Mouse (Mus musculus): ENCODE measurements around the gene Bid. TPM values are rescaled to one million over a fixed set of nuclear protein-coding genes. Genes with fewer than 3 reads are reported as not detected.

The Bid gene
- polyA plus RNA-seq (2012; rRNA removed): 12.7 and 13.1 TPM in 2 replicates

DNA sequence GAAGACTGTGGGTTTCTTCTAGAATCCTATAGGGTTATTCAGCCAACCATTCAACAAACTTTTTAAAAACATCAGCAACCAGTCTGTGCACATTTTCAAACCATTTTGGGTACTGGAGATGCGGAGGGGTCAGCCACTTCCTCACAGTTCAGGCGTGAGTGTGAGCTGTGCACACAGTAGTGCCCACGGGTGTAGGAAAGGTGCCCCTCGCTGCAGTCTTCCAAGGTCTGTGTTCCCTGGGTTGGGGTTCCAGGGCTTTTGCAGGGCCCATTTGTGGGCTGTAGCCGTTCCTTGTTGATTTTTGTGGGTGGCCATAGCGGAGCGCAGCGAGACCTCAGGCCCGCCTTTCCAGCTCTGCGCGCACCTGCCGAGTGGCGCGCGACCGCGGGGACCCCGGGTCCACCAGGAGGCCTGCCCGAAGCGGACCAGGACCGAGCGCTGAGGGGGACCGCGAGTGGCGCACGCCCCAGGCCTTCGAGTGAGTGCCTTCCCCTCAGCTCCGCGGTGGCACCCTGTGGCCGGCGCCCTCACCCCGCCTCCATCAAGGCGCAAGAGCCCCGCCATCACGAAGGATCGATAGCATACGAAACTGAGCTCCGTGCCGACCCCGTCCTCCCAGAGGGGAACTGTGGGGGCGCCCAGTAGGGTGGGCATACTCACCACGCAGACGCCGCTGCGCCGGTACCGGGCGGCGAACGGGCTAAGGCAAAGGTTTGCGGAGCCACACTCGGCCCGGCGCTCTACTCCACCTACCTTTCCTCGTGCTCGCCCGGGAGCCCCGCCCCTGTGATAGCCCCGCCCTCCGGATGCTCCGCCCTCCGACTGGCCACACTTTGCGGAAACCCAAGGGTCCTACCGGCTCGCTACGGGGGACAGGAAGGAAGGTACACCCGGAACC, at the start of gene Bid:
Bid (minus strand) TSS at position 780 of the 898 bp plus-strand sequence.
- H3K27ac ChIP-seq (ENCODE audit: insufficient read depth, low read length): no peak within 1 kb of the TSS
- TF ChIP-seq POLR2A (IDR thresholded peaks at IDR 0.05; ENCODE audit: extremely low read depth, insufficient read depth, low read length) (peak; percentile 13; the same call in 1 of the 2 replicates), CTCF (IDR thresholded peaks at IDR 0.05; ENCODE audit: extremely low read depth, insufficient read depth, low read length) (no peak)
- H3K4me3 ChIP-seq (ENCODE audit: insufficient read depth, low read length): peak within 1 kb of the TSS; percentile 62
- peaks cover 2% of the 10 kb centered on the region; the same call in 1 of the 2 replicates for H3K4me1 ChIP-seq (ENCODE audit: control insufficient read depth, insufficient read depth, low read length)

- H3K4me3 ChIP-seq (ENCODE audit: insufficient read depth, low read length): no peak overlapping the region
- 0 out of 2 replicates have a peak, but pooled peaks cover 4% of the 10 kb centered on the region for H3K4me1 ChIP-seq (ENCODE audit: control insufficient read depth, insufficient read depth, low read length)
- TF ChIP-seq CTCF (IDR thresholded peaks at IDR 0.05; ENCODE audit: extremely low read depth, insufficient read depth, low read length): no peak
- no peak overlapping the region for H3K27ac ChIP-seq (ENCODE audit: insufficient read depth, low read length)
These were observed 49.2 kb upstream of the Bid start for GRCm38 (mm10) chr6:120965814-120966213.

DNA sequence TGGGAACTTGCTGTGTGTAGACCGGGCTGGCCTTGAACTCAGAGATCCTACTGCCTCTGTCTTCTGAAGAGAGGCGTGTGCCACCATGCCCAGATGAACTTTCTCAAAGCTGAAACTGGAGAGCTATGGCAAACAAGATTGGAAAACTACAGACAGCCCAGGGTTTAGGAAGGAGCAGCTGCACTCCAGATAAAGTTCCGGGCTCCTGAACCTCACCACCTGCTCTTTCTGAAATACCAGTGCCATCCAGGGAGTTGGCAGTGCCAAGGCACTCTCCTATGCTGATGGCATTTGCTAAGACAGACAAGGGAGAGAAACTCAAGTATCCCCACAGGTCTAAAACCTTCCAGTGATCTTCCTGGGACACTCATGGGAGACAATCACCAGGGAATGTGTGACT, 47.5 kb upstream of the Bid start:
- Histone ChIP-seq H3K4me3 (ENCODE audit: insufficient read depth, low read length) (no peak overlapping the region), H3K4me1 (ENCODE audit: control insufficient read depth, insufficient read depth, low read length) (peaks cover 8% of the 10 kb centered on the region), H3K27ac (ENCODE audit: insufficient read depth, low read length) (no peak overlapping the region)
- TF ChIP-seq CTCF (IDR thresholded peaks at IDR 0.05; ENCODE audit: extremely low read depth, insufficient read depth, low read length): no peak
- TF ChIP-seq POLR2A (IDR thresholded peaks at IDR 0.05; ENCODE audit: extremely low read depth, insufficient read depth, low read length): no peak

GRCm38 (mm10) chr6:120960338-120961030, 43.8 kb upstream of the Bid start:
- peak overlapping the region; percentile 28; the same call in 1 of the 2 replicates for H3K27ac ChIP-seq (ENCODE audit: insufficient read depth, low read length)
- no peak for TF ChIP-seq CTCF (IDR thresholded peaks at IDR 0.05; ENCODE audit: extremely low read depth, insufficient read depth, low read length)
- no peak for TF ChIP-seq POLR2A (IDR thresholded peaks at IDR 0.05; ENCODE audit: extremely low read depth, insufficient read depth, low read length)

GRCm38 (mm10) chr6:120957331-120957730, 40.7 kb upstream of the Bid start:
- Histone ChIP-seq H3K4me3 (ENCODE audit: insufficient read depth, low read length) (no peak overlapping the region), H3K27ac (ENCODE audit: insufficient read depth, low read length) (no peak overlapping the region), H3K4me1 (ENCODE audit: control insufficient read depth, insufficient read depth, low read length) (peaks cover 11% of the 10 kb centered on the region)
- no peak for TF ChIP-seq CTCF (IDR thresholded peaks at IDR 0.05; ENCODE audit: extremely low read depth, insufficient read depth, low read length)

More at GRCm38 (mm10) chr6:120960338-120961030, 43.8 kb upstream of the Bid start:
- H3K4me3 ChIP-seq (ENCODE audit: insufficient read depth, low read length): no peak overlapping the region
- peaks cover 8% of the 10 kb centered on the region for H3K4me1 ChIP-seq (ENCODE audit: control insufficient read depth, insufficient read depth, low read length)

DNA sequence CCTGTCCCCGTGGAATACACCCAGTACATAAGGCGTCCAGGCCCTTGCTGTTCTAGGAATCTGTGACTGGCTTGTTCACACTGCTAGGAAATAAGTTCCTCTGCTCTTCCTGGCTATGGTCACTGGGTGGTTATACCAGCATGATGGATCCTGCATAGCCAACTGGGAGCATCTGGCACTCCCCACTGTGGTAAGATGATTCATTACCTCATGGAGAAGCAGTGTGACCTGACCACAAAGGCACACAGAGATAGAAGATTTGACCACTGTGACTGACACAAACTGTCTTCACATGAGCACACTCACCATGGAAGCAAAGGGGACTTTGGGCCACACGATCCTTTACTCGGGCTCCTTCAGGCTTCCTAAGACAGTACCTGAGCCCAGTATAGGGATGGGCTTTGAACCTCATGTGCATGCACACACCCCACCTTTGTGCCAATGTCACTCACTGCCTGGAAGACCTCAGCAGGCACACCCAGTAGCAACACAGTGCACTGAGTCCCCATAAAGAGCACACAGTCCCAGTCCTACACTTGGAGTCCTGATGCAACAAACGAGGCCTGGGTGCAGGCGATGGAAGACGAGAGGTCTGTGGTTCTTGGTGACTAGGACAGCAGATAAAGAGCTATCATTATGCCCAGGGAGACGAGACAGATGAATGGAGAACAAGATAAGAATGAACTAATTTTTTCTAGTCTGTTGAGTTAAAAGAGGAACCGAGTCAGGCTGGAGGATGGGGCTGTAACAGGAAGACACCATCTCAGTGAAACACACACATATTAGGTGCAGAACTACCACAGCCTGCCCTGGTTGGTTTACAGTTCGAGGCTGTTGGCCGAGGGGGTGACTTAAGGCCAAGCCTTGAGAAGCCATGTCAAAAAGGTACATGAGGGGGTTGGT, 39.9 kb upstream of the Bid start:
- TF ChIP-seq CTCF (IDR thresholded peaks at IDR 0.05; ENCODE audit: extremely low read depth, insufficient read depth, low read length): no peak
- no peak for TF ChIP-seq POLR2A (IDR thresholded peaks at IDR 0.05; ENCODE audit: extremely low read depth, insufficient read depth, low read length)
- no peak overlapping the region for H3K27ac ChIP-seq (ENCODE audit: insufficient read depth, low read length)
- H3K4me1 ChIP-seq (ENCODE audit: control insufficient read depth, insufficient read depth, low read length): peaks cover 11% of the 10 kb centered on the region
- H3K4me3 ChIP-seq (ENCODE audit: insufficient read depth, low read length): no peak overlapping the region

DNA sequence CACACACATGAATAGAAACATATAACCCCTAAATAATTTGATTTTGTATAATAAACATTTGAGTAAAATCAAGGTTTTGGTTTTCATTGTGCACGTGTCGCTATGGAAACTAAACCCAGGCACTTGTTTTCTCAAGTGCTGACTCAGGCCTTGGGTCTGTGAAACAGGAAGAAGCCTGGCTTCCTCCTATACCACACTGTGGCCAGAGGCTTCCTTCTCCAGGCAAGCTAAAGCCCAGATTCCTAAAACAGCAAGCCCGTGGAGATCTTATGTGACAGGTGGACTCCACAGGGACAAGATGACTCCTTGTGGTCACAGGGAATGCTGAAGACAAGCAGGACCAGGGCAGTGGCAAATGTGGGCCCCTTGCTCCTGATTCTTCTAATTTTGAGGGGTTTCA, 38.6 kb upstream of the Bid start:
- Histone ChIP-seq H3K27ac (ENCODE audit: insufficient read depth, low read length) (0 out of 2 replicates have a peak overlapping the region, but pooled peaks have one; percentile 44), H3K4me3 (ENCODE audit: insufficient read depth, low read length) (no peak overlapping the region), H3K4me1 (ENCODE audit: control insufficient read depth, insufficient read depth, low read length) (peaks cover 5% of the 10 kb centered on the region)
- TF ChIP-seq POLR2A (IDR thresholded peaks at IDR 0.05; ENCODE audit: extremely low read depth, insufficient read depth, low read length) (no peak), CTCF (IDR thresholded peaks at IDR 0.05; ENCODE audit: extremely low read depth, insufficient read depth, low read length) (no peak)

- TF ChIP-seq CTCF (IDR thresholded peaks at IDR 0.05; ENCODE audit: extremely low read depth, insufficient read depth, low read length) (no peak), POLR2A (IDR thresholded peaks at IDR 0.05; ENCODE audit: extremely low read depth, insufficient read depth, low read length) (no peak)
- Histone ChIP-seq H3K4me1 (ENCODE audit: control insufficient read depth, insufficient read depth, low read length) (peaks cover 3% of the 10 kb centered on the region; the same call in 1 of the 2 replicates), H3K4me3 (ENCODE audit: insufficient read depth, low read length) (no peak overlapping the region), H3K27ac (ENCODE audit: insufficient read depth, low read length) (no peak overlapping the region)
These were observed 37.6 kb upstream of the Bid start for GRCm38 (mm10) chr6:120954241-120954640.

DNA sequence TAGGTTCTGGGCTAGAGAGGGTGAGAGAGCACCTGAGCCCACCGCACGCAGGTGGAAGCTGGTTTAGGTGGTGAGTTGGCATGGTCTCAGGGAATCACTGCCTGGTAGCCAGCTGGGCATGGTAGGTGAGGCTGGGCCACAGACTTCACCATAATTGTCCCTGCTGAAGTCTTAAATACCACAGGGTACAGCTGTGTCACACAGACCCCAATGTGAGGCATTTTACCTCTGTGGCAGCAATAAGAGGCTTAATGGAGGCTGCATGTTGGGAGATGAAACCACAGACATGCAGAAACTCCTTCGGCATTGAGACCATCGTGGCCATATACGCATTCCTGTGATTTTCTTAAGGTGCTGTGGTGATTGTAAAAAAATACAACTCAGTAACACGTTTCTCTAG, 35.8 kb upstream of the Bid start:
- Histone ChIP-seq H3K4me1 (ENCODE audit: control insufficient read depth, insufficient read depth, low read length) (peaks cover 3% of the 10 kb centered on the region; the same call in 1 of the 2 replicates), H3K4me3 (ENCODE audit: insufficient read depth, low read length) (no peak overlapping the region), H3K27ac (ENCODE audit: insufficient read depth, low read length) (no peak overlapping the region)
- TF ChIP-seq POLR2A (IDR thresholded peaks at IDR 0.05; ENCODE audit: extremely low read depth, insufficient read depth, low read length) (no peak), CTCF (IDR thresholded peaks at IDR 0.05; ENCODE audit: extremely low read depth, insufficient read depth, low read length) (no peak)

Data from cortical plate, adult 2 months (tissue).